Comparison of ENCODE assay signal across 16 mouse cellular contexts in genomic region chr16:13969096-13969495, GRCm38 (mm10). TPM values are rescaled to one million over a fixed set of nuclear protein-coding genes. Genes with fewer than 3 reads are reported as not detected.
"Had no signal": no experiment of that assay in that cellular context is flagged by ENCODE, and none has a peak within 500 bp of the region (broad histone marks: within the 10 kb centered on the region; RNA-seq: fewer than 3 reads in every experiment).

No protein-coding gene starts in this region.

- H3K9ac ChIP-seq: kidney, embryonic 15.5 days; limb, embryonic 12.5 days; liver, embryonic 13.5 days; liver, postnatal 0 days; midbrain, embryonic 12.5 days; neural tube, embryonic 15.5 days had no signal

- H3K27ac ChIP-seq: kidney, embryonic 15.5 days; limb, embryonic 12.5 days; liver, embryonic 13.5 days; midbrain, embryonic 12.5 days; neural tube, embryonic 15.5 days had no signal

- ATAC-seq: liver, postnatal 0 days had no signal

- H3K4me1 ChIP-seq: kidney, embryonic 15.5 days; limb, embryonic 12.5 days; liver, embryonic 13.5 days; midbrain, embryonic 12.5 days; neural tube, embryonic 15.5 days had no signal

- H3K4me3 ChIP-seq: kidney, embryonic 15.5 days; limb, embryonic 12.5 days; liver, embryonic 13.5 days; midbrain, embryonic 12.5 days; neural tube, embryonic 15.5 days had no signal

- H3K9me3 ChIP-seq: kidney, embryonic 15.5 days; limb, embryonic 12.5 days; liver, embryonic 13.5 days; midbrain, embryonic 12.5 days; neural tube, embryonic 15.5 days had no signal

- H3K27me3 ChIP-seq: kidney, embryonic 15.5 days; limb, embryonic 12.5 days; liver, embryonic 13.5 days; midbrain, embryonic 12.5 days; neural tube, embryonic 15.5 days had no signal

- DNase-seq: kidney, postnatal 25 days; layer of hippocampus, adult 9-11 months; layer of hippocampus, postnatal 36 days; liver; liver, embryonic 13.5 days; liver, postnatal 0 days; thymus, postnatal 36 days had no signal

- H3K4me2 ChIP-seq: kidney, embryonic 15.5 days; limb, embryonic 12.5 days; liver, embryonic 13.5 days; midbrain, embryonic 12.5 days; neural tube, embryonic 15.5 days had no signal

- H3K36me3 ChIP-seq: kidney, embryonic 15.5 days; limb, embryonic 12.5 days; liver, embryonic 13.5 days; midbrain, embryonic 12.5 days; neural tube, embryonic 15.5 days had no signal

RNA-seq across cellular contexts. Expression of gene 2900011O08Rik, which starts 17.3 kb away (rescaled TPM):
- total RNA-seq: megakaryocyte-erythroid progenitor cell, adult 5-6 weeks had no signal
- polyA plus RNA-seq: liver, postnatal 0 days had no signal

RNA-seq across cellular contexts. Expression of gene Ifitm7, which starts 17.6 kb away (rescaled TPM):
- total RNA-seq: megakaryocyte-erythroid progenitor cell, adult 5-6 weeks had no signal
- polyA plus RNA-seq: liver, embryonic 13.5 days; lung, embryonic 16.5 days; neural tube, embryonic 11.5 days; stomach, embryonic 14.5 days; thymus, postnatal 0 days had no signal
